Mouse (Mus musculus) brain, embryonic 14.5 days (tissue): ENCODE measurements around the gene Gm42715.

Source experiments
- CTCF ChIP-seq: fragments of 200-500 bp; IDR thresholded peaks from 2 replicates; pipeline ENCODE4 v1.5.1; 2012; ENCODE audit warnings: inconsistent platforms, mild to moderate bottlenecking, moderate library complexity, borderline replicate concordance; ENCODE audit not compliant: insufficient read depth, insufficient read length; ENCODE audit errors: extremely low read depth
- POLR2A ChIP-seq: fragments of 200-500 bp; IDR thresholded peaks from 2 replicates; pipeline ENCODE4 v1.6.1; 2012; ENCODE audit warnings: mild to moderate bottlenecking, inconsistent platforms, borderline replicate concordance; ENCODE audit not compliant: poor library complexity, insufficient read depth, insufficient read length, severe bottlenecking; ENCODE audit errors: extremely low read depth

DNA sequence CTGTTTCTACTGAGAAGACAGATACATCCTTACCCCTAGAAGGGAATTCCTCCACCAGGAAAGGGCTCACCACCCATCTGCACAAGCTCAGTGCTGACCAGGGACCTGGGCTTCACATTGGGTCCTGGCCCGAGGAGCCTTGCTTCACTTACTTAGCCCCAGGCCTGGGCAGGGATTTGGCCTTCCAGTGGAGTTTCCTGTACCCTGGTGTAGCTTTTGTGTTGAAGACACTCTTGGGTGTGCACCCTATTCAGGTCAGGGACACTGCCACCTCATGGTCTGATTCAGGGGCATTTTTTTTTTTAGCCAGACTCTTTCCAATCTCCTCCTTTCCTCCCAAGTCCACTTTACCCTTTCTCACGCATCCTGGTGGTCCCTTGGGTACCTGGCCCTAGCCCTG is 83.5 kb downstream of the Gm42715 start:
- TF ChIP-seq CTCF (no peak), POLR2A (no peak)
